Mouse (Mus musculus) thymus, adult 2 months (tissue): ENCODE measurements around the gene Rhoc.

Experiments
- CTCF ChIP-seq: fragments of 200-500 bp; IDR thresholded peaks from 2 replicates; pipeline ENCODE4 v1.5.1; 2012; ENCODE audit warnings: mild to moderate bottlenecking, control low read depth, low read length, moderate library complexity, borderline replicate concordance; ENCODE audit not compliant: control insufficient read depth, poor library complexity, insufficient read depth; ENCODE audit errors: extremely low read depth
- POLR2A ChIP-seq: fragments of 200-500 bp; IDR thresholded peaks from 2 replicates; pipeline ENCODE4 v1.6.1; 2012; ENCODE audit warnings: mild to moderate bottlenecking, low read length, control low read depth, moderate library complexity; ENCODE audit not compliant: control insufficient read depth, poor library complexity, insufficient read depth; ENCODE audit errors: extremely low read depth

- no peak for TF ChIP-seq CTCF
- no peak for TF ChIP-seq POLR2A
Observed at GRCm38 (mm10) chr3:104801481-104801880, 13.3 kb downstream of the Rhoc start.
